Mouse (Mus musculus) forebrain, embryonic 13.5 days (tissue): ENCODE measurements around the gene Ift46. TPM values are rescaled to one million over a fixed set of nuclear protein-coding genes. Genes with fewer than 3 reads are reported as not detected.

Experiments used
- ATAC-seq: fragments of 200-750 bp; cut with Nextera tagmentation; 2 replicates; pipeline ENCODE4 v1.8.0; 2017
- H3K27ac ChIP-seq: fragments of 300-500 bp; sonication (generic); 2 replicates; pipeline ENCODE4 v1.5.1; 2015; ENCODE audit warnings: inconsistent platforms, mild to moderate bottlenecking, moderate library complexity
- H3K27me3 ChIP-seq: fragments of 300-500 bp; sonication (generic); 2 replicates; pipeline ENCODE4 v1.6.1; 2015; ENCODE audit warnings: mild to moderate bottlenecking, inconsistent platforms
- H3K36me3 ChIP-seq: fragments of 300-500 bp; sonication (generic); 2 replicates; pipeline ENCODE4 v1.6.1; 2015; ENCODE audit warnings: mild to moderate bottlenecking, inconsistent platforms; ENCODE audit not compliant: poor library complexity, severe bottlenecking
- H3K4me1 ChIP-seq: fragments of 300-500 bp; sonication (generic); 2 replicates; pipeline ENCODE4 v1.6.1; 2015; ENCODE audit warnings: inconsistent platforms
- H3K4me2 ChIP-seq: fragments of 300-500 bp; sonication (generic); 2 replicates; pipeline ENCODE4 v1.6.1; 2015; ENCODE audit warnings: inconsistent platforms, mild to moderate bottlenecking, moderate library complexity
- H3K4me3 ChIP-seq: fragments of 300-500 bp; sonication (generic); 2 replicates; pipeline ENCODE4 v1.5.1; 2015; ENCODE audit warnings: mild to moderate bottlenecking, inconsistent platforms
- H3K9ac ChIP-seq: fragments of 300-500 bp; sonication (generic); 2 replicates; pipeline ENCODE4 v1.6.1; 2015; ENCODE audit warnings: mild to moderate bottlenecking, inconsistent platforms
- H3K9me3 ChIP-seq: fragments of 300-500 bp; sonication (generic); replicated peaks from 2 replicates; pipeline ENCODE4 v1.6.1; 2016; ENCODE audit warnings: inconsistent platforms
- WGBS: fragments of 180-500 bp; shearing (Covaris S2); methylation state at CpG from one replicate; pipeline ENCODE4 v1.1.7; 2015; 5-methylcytosine and 5-hydroxymethylcytosine counted together
- polyA plus RNA-seq: library from polyadenylated mRNA; unstranded; fragments of >200 nt; fragmentation: Nextera tagmentation; extraction: Ambion mirVana; gene quantifications from 2 replicates; pipeline ENCODE4 v1.2.1, GENCODE M21; 2015

The Ift46 gene
- polyA plus RNA-seq, 1 experiment from 2014 or later, result 164 TPM

- Histone ChIP-seq H3K9me3 (no peaks in the 10 kb centered on the region), H3K27ac (peak within 1 kb of the TSS; percentile 70), H3K4me2 (peak within 1 kb of the TSS; percentile 98), H3K4me3 (peak within 1 kb of the TSS; percentile 64), H3K4me1 (peaks cover 17% of the 10 kb centered on the region), H3K27me3 (peaks cover 24% of the 10 kb centered on the region), H3K9ac (peak within 1 kb of the TSS; percentile 76), H3K36me3 (no peaks in the 10 kb centered on the region)
- WGBS, result under 1% methylated on average over 73 of the region's 75 CpGs
- ATAC-seq, result peak; percentile 97
These were observed 31.6 kb downstream of the Ift46 start, which contains the start of gene Tmem25 for GRCm38 (mm10) chr9:44799102-44799957. TSS of gene Tmem25 (minus strand) at chr9:44799307.

DNA sequence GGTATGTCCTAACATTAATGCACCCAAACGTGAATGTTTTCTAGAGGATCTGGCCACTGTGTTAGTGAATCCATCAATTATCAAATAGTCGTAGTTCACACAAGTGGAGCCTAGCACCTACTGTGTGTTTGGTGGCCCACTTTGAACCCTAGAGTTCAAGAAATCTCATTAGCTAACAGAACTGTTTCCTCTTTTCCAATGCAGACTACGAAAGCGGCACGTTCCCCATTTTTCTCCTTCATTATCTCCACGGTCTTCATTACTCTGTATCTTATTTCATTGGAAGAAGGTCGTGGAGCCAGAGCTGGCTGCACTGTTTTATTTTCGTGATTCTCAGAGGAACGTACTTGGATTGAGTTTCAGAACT lies 32.2 kb downstream of the Ift46 start:
- Histone ChIP-seq H3K9me3 (no peaks in the 10 kb centered on the region), H3K36me3 (peaks cover 5% of the 10 kb centered on the region), H3K9ac (peak overlapping the region; percentile 76), H3K4me3 (peak overlapping the region; percentile 64), H3K4me2 (peak overlapping the region; percentile 98), H3K27me3 (peaks cover 24% of the 10 kb centered on the region), H3K4me1 (peaks cover 17% of the 10 kb centered on the region), H3K27ac (no peak overlapping the region)
- ATAC-seq, result no peak
- WGBS, result 41% methylated on average over 9 of the region's 9 CpGs

GRCm38 (mm10) chr9:44801669-44802068 lies 34.0 kb downstream of the Ift46 start:
- peaks cover 21% of the 10 kb centered on the region for H3K36me3 ChIP-seq
- H3K4me3 ChIP-seq, result no peak overlapping the region
- no peak overlapping the region for H3K27ac ChIP-seq
- 81% methylated on average over 6 of the region's 6 CpGs for WGBS
- H3K4me2 ChIP-seq, result no peak overlapping the region
- no peak overlapping the region for H3K9ac ChIP-seq
- no peak for ATAC-seq
- H3K27me3 ChIP-seq, result peaks cover 24% of the 10 kb centered on the region
- no peaks in the 10 kb centered on the region for H3K9me3 ChIP-seq
- peaks cover 17% of the 10 kb centered on the region for H3K4me1 ChIP-seq

- H3K36me3 ChIP-seq, result peaks cover 34% of the 10 kb centered on the region
- H3K9me3 ChIP-seq, result no peaks in the 10 kb centered on the region
- peaks cover 21% of the 10 kb centered on the region for H3K27me3 ChIP-seq
- no peak within 1 kb of the TSS for H3K4me3 ChIP-seq
- H3K27ac ChIP-seq, result no peak within 1 kb of the TSS
- H3K4me1 ChIP-seq, result peaks cover 17% of the 10 kb centered on the region
- 82% methylated on average over 4 of the region's 4 CpGs for WGBS
- H3K4me2 ChIP-seq, result no peak within 1 kb of the TSS
- ATAC-seq, result no peak
- no peak within 1 kb of the TSS for H3K9ac ChIP-seq
These were observed 35.2 kb downstream of the Ift46 start, which contains the start of gene Ttc36 for GRCm38 (mm10) chr9:44802808-44803450. TSS of gene Ttc36 (minus strand) at chr9:44803072.

DNA sequence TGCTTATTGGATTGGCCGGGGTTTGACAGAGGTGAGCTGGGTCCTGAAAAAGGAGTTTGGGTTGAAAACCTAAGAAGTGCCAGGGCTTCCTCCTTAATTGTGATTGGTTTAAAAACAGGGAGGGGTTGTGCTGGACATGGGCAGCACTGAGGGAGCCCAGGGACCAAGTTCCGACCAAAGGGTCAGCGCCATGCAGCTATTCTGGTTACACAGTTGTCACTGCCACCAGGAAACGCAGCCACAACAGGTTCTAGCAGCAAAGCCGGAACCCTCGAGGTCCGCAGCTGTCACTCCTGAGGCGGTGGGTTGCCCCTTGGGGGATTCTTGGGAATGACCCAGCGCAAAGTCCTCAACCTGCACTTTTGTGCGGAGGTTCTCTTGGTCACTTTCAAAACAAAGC lies 37.0 kb downstream of the Ift46 start:
- peaks cover 6% of the 10 kb centered on the region; the same call in 1 of the 2 replicates for H3K4me1 ChIP-seq
- H3K36me3 ChIP-seq, result peaks cover 51% of the 10 kb centered on the region
- no peak overlapping the region for H3K9ac ChIP-seq
- no peak overlapping the region for H3K4me3 ChIP-seq
- peaks cover 14% of the 10 kb centered on the region for H3K27me3 ChIP-seq
- H3K4me2 ChIP-seq, result no peak overlapping the region
- no peak for ATAC-seq
- 93% methylated on average over 10 of the region's 10 CpGs for WGBS
- H3K27ac ChIP-seq, result no peak overlapping the region
- H3K9me3 ChIP-seq, result no peaks in the 10 kb centered on the region

GRCm38 (mm10) chr9:44805536-44805935 lies 37.8 kb downstream of the Ift46 start:
- 93% methylated on average over 5 of the region's 5 CpGs for WGBS
- Histone ChIP-seq H3K9ac (no peak overlapping the region), H3K36me3 (peaks cover 60% of the 10 kb centered on the region), H3K4me2 (no peak overlapping the region), H3K4me3 (no peak overlapping the region), H3K27me3 (peaks cover 7% of the 10 kb centered on the region), H3K4me1 (no peaks in the 10 kb centered on the region), H3K9me3 (no peaks in the 10 kb centered on the region), H3K27ac (no peak overlapping the region)
- no peak for ATAC-seq

GRCm38 (mm10) chr9:44807141-44807540 lies 39.4 kb downstream of the Ift46 start:
- Histone ChIP-seq H3K9ac (no peak overlapping the region), H3K4me1 (no peaks in the 10 kb centered on the region), H3K27ac (no peak overlapping the region), H3K4me2 (no peak overlapping the region), H3K4me3 (no peak overlapping the region), H3K36me3 (peaks cover 76% of the 10 kb centered on the region), H3K27me3 (no peaks in the 10 kb centered on the region), H3K9me3 (no peaks in the 10 kb centered on the region)
- ATAC-seq, result no peak
- 64% methylated on average over 5 of the region's 5 CpGs for WGBS

DNA sequence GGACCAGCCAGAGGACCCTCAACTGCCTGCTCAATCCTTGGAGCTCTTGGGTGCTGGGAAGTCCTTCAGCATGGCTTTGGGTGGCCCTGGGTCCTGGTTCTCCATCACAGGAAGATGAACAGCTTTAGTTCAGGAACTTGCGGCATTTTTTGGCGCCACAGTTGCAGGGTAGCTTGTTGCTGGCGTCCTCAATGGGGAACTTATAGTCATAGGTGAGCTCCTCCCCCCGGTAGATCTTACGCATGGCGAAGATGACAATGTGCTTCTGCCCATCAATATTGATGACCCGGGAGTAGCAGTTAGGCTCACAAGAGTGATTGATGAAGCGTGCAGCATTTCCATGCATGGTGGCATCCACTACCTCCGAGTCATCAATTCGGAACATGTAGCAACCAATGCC lies 40.1 kb downstream of the Ift46 start:
- no peak for ATAC-seq
- H3K4me2 ChIP-seq, result no peak overlapping the region
- peaks cover 82% of the 10 kb centered on the region for H3K36me3 ChIP-seq
- no peaks in the 10 kb centered on the region for H3K4me1 ChIP-seq
- H3K9ac ChIP-seq, result no peak overlapping the region
- no peak overlapping the region for H3K4me3 ChIP-seq
- no peak overlapping the region for H3K27ac ChIP-seq
- WGBS, result 95% methylated on average over 10 of the region's 10 CpGs
- H3K9me3 ChIP-seq, result no peaks in the 10 kb centered on the region
- H3K27me3 ChIP-seq, result no peaks in the 10 kb centered on the region

DNA sequence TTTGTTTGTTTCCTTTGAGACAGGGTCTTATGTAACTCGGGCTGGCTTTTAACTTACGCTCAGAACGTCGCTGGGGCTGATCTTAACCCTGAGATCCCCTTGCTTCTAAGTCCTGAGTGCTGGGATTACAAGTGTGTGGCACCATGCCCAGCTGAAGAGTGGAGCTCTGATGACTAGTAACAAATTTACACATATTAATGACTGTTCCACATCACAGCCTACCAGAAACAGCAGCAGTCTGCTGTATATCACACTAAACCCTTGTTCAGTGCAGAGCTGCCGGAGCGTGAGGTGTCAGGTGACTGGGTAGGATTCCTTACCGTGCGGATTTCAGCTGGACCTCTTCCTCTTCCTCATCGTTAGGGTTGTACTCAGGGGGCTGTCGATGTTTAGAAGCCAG lies 42.6 kb downstream of the Ift46 start:
- Histone ChIP-seq H3K36me3 (peaks cover 99% of the 10 kb centered on the region), H3K9ac (no peak overlapping the region), H3K4me3 (no peak overlapping the region), H3K27ac (no peak overlapping the region), H3K4me2 (no peak overlapping the region), H3K27me3 (no peaks in the 10 kb centered on the region), H3K4me1 (no peaks in the 10 kb centered on the region), H3K9me3 (no peaks in the 10 kb centered on the region)
- ATAC-seq, result no peak
- 92% methylated on average over 10 of the region's 10 CpGs for WGBS

DNA sequence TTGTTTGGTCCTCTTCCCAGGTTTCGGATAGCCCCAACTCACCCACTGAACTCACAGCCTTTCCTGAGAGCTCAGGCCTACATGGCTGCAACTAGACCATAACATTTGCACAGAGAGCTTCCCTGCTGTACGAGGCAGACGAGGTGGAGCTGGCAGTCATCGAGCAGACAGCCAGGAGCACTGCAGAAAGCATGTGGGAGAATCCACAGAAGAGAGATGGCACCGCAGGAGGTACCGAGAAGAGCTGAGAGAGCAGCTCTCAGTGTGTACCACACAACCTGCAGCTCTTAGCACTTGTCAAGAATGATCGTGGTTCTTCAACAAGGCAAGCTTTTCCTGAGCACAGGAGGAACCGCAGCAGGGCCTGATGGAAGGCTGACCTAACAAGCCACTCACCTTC lies 46.5 kb downstream of the Ift46 start:
- no peaks in the 10 kb centered on the region for H3K4me1 ChIP-seq
- H3K27ac ChIP-seq, result no peak overlapping the region
- ATAC-seq, result no peak
- H3K4me3 ChIP-seq, result no peak overlapping the region
- H3K4me2 ChIP-seq, result no peak overlapping the region
- H3K27me3 ChIP-seq, result no peaks in the 10 kb centered on the region
- WGBS, result 96% methylated on average over 8 of the region's 8 CpGs
- no peaks in the 10 kb centered on the region for H3K9me3 ChIP-seq
- peaks cover 100% of the 10 kb centered on the region for H3K36me3 ChIP-seq
- no peak overlapping the region for H3K9ac ChIP-seq

DNA sequence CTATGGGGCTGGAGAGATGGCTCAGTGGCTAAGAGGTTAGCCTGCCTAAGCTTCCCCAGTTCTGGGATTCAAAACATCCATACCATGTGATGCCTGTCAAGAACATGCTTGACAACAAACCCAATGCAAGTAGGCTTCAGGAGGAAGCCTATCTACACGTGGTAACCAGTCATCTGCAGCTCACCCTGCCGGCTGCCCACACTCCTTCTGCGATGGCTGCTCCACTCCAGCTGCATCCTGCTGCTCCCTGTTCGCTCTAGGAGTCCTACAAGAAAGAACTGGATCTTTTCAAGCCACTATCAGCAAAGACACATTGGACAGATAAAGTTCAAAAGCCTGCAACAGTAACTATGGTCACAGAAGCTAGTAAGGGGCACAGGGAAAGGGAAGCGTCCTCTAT lies 49.8 kb downstream of the Ift46 start:
- no peaks in the 10 kb centered on the region for H3K9me3 ChIP-seq
- 87% methylated on average over 5 of the region's 5 CpGs for WGBS
- H3K27ac ChIP-seq, result no peak overlapping the region
- H3K4me3 ChIP-seq, result no peak overlapping the region
- no peak for ATAC-seq
- H3K4me2 ChIP-seq, result no peak overlapping the region
- H3K27me3 ChIP-seq, result no peaks in the 10 kb centered on the region
- no peaks in the 10 kb centered on the region for H3K4me1 ChIP-seq
- peaks cover 100% of the 10 kb centered on the region for H3K36me3 ChIP-seq
- no peak overlapping the region for H3K9ac ChIP-seq

DNA sequence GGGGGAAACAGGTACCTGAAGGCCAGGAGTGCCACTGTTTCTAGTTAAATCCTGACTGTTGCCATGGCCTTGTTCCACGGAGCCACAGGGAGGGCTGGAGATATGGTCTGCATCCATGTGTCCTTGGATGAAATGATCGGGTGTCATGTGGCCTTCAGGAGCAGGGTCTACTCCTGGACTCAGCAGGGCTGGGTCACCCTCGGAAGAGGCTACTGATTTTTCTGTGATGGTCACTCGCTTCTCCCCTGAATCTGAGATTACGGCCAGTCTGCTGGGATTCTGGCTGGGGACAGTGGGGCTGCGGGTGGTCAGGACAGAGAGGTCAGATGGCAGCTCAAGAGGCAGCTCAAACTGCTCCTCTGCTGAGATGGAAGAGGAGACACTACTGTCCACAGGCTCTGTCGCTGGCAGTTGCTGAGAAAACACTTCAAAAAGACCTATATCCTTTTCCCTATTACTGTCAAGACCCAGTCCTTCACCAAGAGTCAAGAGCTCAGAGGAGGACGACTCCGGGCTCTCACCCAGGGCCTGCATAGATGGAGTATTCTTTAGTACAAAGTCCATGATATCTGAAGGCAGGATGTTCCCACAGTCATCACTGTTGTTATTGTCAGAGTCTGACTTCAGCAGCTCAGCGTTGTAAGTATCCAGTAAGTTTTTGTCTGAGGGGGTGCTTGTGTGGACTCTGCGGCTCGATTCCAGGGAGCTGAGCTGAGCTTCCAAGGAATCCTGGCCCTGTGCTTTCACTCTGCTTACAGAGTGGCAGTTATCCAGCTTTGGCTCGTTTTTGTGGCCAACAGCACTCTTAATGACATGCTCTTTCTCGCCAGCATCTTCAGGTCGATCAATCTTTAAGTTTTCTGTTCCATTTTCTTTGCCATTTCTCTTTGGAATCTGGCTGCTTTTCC lies 52.5 kb downstream of the Ift46 start:
- Histone ChIP-seq H3K4me2 (no peak overlapping the region), H3K27me3 (no peaks in the 10 kb centered on the region), H3K27ac (no peak overlapping the region), H3K9me3 (no peaks in the 10 kb centered on the region), H3K36me3 (peaks cover 100% of the 10 kb centered on the region), H3K9ac (no peak overlapping the region), H3K4me3 (no peak overlapping the region), H3K4me1 (no peaks in the 10 kb centered on the region)
- ATAC-seq, result no peak
- 92% methylated on average over 15 of the region's 15 CpGs for WGBS
